Mouse (Mus musculus) A20 (cell line): ENCODE results near the gene Gdpd1.

ENCODE experiments used
- DNase-seq: peaks from one replicate; pipeline ENCODE4 v3.0.0-alpha.2; 2011; ENCODE audit warnings: low read depth, low spot score

Gene Gdpd1

GRCm38 (mm10) chr11:86992461-86992988, 81.3 kb downstream of the Gdpd1 start:
- DNase-seq, result peak; percentile 17

GRCm38 (mm10) chr11:86991241-86991640, 82.6 kb downstream of the Gdpd1 start:
- DNase-seq, result no peak

- DNase-seq, result no peak
Observed at GRCm38 (mm10) chr11:86990309-86990708, 83.6 kb downstream of the Gdpd1 start.

GRCm38 (mm10) chr11:86984990-86985389, 88.9 kb downstream of the Gdpd1 start:
- DNase-seq, result no peak
